Mouse (Mus musculus) kidney, adult 8-10 months (tissue): Measurements from ENCODE around the gene Tppp2.

Experiments
- DNase-seq, 2 experiments: peaks; one replicate each; pipeline ENCODE4 v3.0.0; 2022

Tppp2 gene

DNA sequence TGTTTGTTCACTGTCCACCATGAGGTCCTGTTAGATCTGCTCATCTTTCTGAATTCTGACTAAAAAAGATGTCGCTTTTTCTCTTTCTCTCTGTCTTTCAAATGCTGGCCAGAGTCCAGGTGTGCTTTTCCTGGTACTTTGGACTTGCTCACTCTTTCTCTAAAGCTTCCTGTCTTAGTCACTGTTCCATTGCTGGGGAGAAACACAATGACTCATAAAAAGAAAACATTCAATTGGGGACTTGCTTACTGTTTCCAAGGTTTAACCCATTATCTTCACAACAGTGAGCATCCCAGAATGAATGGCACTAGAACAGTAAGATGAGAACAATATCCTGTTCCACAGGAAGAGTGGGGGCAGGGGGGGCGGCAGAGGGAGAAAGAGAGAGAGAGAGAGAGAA is 42.1 kb downstream of the Tppp2 start:
- no peak for DNase-seq

DNA sequence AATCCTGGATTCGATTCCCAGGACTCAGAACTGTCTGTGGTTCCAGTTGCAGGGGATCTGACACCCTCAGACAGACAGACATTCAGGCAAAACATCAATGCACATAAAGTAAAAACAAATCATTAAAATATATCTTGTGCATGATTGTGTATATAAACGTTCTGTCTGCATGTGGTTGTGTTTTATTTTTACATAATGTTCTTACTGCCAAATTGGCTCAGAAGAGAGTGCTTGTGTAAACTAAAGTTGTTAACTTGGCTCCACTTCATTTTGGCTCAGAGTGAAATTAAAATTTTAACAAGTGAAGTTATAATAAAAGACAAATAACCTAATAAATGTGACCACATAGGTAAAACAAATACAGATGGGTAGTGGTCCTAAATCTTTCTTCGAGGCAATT is 49.2 kb downstream of the Tppp2 start:
- no peak for DNase-seq
